Mouse (Mus musculus) stomach, postnatal 0 days (tissue): ENCODE results near the gene Fgfr2.

ENCODE experiments used
- CTCF ChIP-seq: IDR thresholded peaks from 2 replicates; pipeline ENCODE4 v1.5.1; 2016; ENCODE audit warnings: antibody characterized with exemption, low read depth, mild to moderate bottlenecking, moderate library complexity
- EP300 ChIP-seq: optimal IDR thresholded peaks from 2 replicates; pipeline ENCODE3; 2016; ENCODE audit warnings: antibody characterized with exemption

DNA sequence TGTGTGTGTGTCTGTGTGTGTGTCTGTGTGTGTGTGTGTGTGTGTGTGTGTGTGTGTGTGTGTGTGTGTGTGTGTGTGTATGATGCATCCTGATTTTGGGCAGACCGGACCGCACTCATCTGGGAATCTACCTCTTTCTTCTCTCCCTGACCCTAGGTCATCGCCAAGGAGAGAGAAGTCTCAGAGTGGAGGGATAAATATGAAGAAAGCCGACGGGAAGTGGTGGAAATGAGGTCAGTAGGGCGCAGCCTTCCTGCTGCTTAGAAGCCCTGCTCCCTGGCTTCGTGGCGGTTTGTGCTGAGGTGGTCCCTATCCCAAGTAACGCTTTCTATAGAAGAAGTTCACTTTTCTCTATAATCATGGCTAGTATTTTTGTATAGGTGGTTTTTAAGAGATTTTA lies 2371.5 kb downstream of the Fgfr2 start:
- TF ChIP-seq CTCF = no peak
- no peak for TF ChIP-seq EP300
